Comparison of ENCODE assay signal across 8 mouse cellular contexts in the genomic region with DNA sequence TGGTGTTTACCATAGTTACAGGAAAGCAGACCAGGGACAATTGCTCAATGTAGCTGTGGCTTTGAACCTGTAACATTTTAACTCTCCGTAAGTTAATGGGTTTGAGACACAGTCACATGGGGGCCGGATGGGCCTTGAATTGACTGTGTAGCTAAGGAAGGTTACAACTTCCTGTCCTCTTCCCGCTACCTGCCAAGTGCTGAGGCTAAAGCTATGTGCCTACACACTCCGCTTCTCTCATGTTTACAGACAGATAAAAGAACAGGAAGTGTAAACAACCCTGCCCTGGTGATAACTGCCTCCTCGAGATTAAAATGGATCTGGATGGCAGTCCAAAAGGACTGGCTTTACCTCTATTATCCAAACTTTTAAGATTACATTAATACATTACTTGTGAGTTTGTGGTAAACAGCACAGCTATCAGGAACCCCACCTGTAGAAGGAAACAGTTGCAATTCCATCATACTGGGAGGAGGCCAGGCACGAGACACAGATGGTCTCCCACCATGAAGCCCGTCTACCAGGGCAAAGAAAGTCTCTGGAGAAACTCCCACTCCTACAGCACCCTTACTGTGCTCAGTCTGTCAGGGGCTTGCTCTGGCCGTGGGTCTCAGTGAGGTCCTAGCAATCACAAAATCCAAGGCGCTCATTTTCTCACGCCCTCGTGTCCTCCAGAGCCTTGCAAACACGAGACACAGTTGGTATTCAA. TPM values are rescaled to one million over a fixed set of nuclear protein-coding genes. Genes with fewer than 3 reads are reported as not detected.
A peak's percentile ranks its signal among the peaks of the same experiment; 100 is the strongest.
DNase-seq lines count a peak whose midpoint lies in the region; ATAC-seq lines count a peak whose summit lies in the region.

No protein-coding gene starts in this region.

- ATAC-seq in cerebellum, adult (ENCODE audit: insufficient number of reproducible peaks, low FRiP score, low TSS enrichment), result peak; percentile 68
- no peak for ATAC-seq in neural tube, embryonic 12.5 days (ENCODE audit: low FRiP score, low read depth)

- H3K9me3 ChIP-seq in neural tube, embryonic 12.5 days, result no peaks in the 10 kb centered on the region

- intact Hi-C loops in left cerebral cortex, postnatal 10 days (cut with DNase I), result no loop called here

- DNase-seq in cerebellum, postnatal 4 days (ENCODE audit: low spot score in 2 of 2), result no peak
- DNase-seq in neural tube, embryonic 10.5 days (ENCODE audit: extremely low spot score, low spot score), result no peak
- DNase-seq in kidney, postnatal 36 days, result peak; percentile 40 to 52
- peak; percentile 46 for DNase-seq in testis, postnatal 10 days (ENCODE audit: low spot score)
- DNase-seq in urinary bladder, postnatal 4 days (ENCODE audit: low spot score in 2 of 2), result no peak
- no peak for DNase-seq in left cerebral cortex, postnatal 10 days (ENCODE audit: extremely low spot score in 1 of 2, low spot score in 2 of 2)

- H3K36me3 ChIP-seq in neural tube, embryonic 12.5 days, result no peaks in the 10 kb centered on the region

- H3K4me3 ChIP-seq in neural tube, embryonic 12.5 days, result no peak overlapping the region

- 59% methylated on average over 12 of the region's 12 CpGs for WGBS in neural tube, embryonic 12.5 days

- H3K27me3 ChIP-seq in neural tube, embryonic 12.5 days (replicated peaks), result no peaks in the 10 kb centered on the region

- no peak overlapping the region for H3K27ac ChIP-seq in neural tube, embryonic 12.5 days

- peaks cover 6% of the 10 kb centered on the region for H3K4me1 ChIP-seq in neural tube, embryonic 12.5 days

- no peak overlapping the region for H3K9ac ChIP-seq in neural tube, embryonic 12.5 days

- H3K4me2 ChIP-seq in neural tube, embryonic 12.5 days (replicated peaks), result peak overlapping the region; percentile 16; the same call in 1 of the 2 replicates

RNA-seq across cellular contexts. Expression of a gene that starts 54.7 kb away (rescaled TPM):
- polyA plus RNA-seq in neural tube, embryonic 12.5 days (2016; fragmentation: Nextera tagmentation; extraction: Ambion mirVana), result 24.6 and 28.9 TPM in 2 replicates
- 10 to 100 TPM; 70.4 to 86.9 TPM for total RNA-seq in left cerebral cortex, postnatal 10 days (2021)

Comparison
In these comparisons a context has a peak if more than half of its experiments do, and no peak if none do; other contexts are left out.
1. DNase-seq: peak in kidney, postnatal 36 days (2 of 2) and testis, postnatal 10 days (single experiment); none in cerebellum, postnatal 4 days (0 of 2), neural tube, embryonic 10.5 days (single experiment), urinary bladder, postnatal 4 days (0 of 2) and left cerebral cortex, postnatal 10 days (0 of 2).